Mouse (Mus musculus): Measurements from ENCODE around the gene A430033K04Rik.
A peak's percentile ranks its signal among the peaks of the same experiment; 100 is the strongest.

Gene A430033K04Rik

GRCm38 (mm10) chr5:138694496-138695167 is 72.0 kb downstream of the A430033K04Rik start:
- DNase-seq (ENCODE audit: low read depth) = peak; percentile 30

GRCm38 (mm10) chr5:138697466-138697865 is 74.8 kb downstream of the A430033K04Rik start:
- no peak for DNase-seq (ENCODE audit: low read depth)
